Mouse (Mus musculus) midbrain, postnatal 0 days (tissue): ENCODE results near the gene Hes5. TPM values are rescaled to one million over a fixed set of nuclear protein-coding genes. Genes with fewer than 3 reads are reported as not detected.

Experiments used
- ATAC-seq: fragments of 200-750 bp; cut with Nextera tagmentation; 2 replicates; pipeline ENCODE4 v1.8.0; 2017; ENCODE audit warnings: moderate number of reproducible peaks, mild to moderate bottlenecking, moderate TSS enrichment, moderate library complexity; ENCODE audit not compliant: low FRiP score
- DNase-seq: peaks from one replicate; pipeline ENCODE4 v3.0.0-alpha.2; 2015; ENCODE audit warnings: low spot score
- H3K27ac ChIP-seq: fragments of 300-500 bp; sonication (generic); 2 replicates; pipeline ENCODE4 v1.5.1; 2014; ENCODE audit warnings: low read depth, mild to moderate bottlenecking, low read length, mixed read lengths
- H3K27me3 ChIP-seq: fragments of 300-500 bp; sonication (generic); 2 replicates; pipeline ENCODE4 v1.6.1; 2014; ENCODE audit warnings: low read length, control low read depth, mixed read lengths; ENCODE audit not compliant: insufficient read depth
- H3K36me3 ChIP-seq: fragments of 300-500 bp; sonication (generic); 2 replicates; pipeline ENCODE4 v1.6.1; 2014; ENCODE audit warnings: low read length, control low read depth, mixed read lengths; ENCODE audit not compliant: insufficient read depth
- H3K4me1 ChIP-seq: fragments of 300-500 bp; sonication (generic); 2 replicates; pipeline ENCODE4 v1.6.1; 2014; ENCODE audit warnings: mild to moderate bottlenecking, control low read depth, antibody characterized with exemption, low read length, mixed read lengths; ENCODE audit not compliant: insufficient read depth
- H3K4me2 ChIP-seq: fragments of 300-500 bp; sonication (generic); 2 replicates; pipeline ENCODE4 v1.6.1; 2014; ENCODE audit warnings: low read depth, mild to moderate bottlenecking, low read length, mixed read lengths; ENCODE audit not compliant: poor library complexity, severe bottlenecking
- H3K4me3 ChIP-seq: fragments of 300-500 bp; sonication (generic); 2 replicates; pipeline ENCODE4 v1.5.1; 2014; ENCODE audit warnings: low read depth, mild to moderate bottlenecking, low read length, moderate library complexity
- H3K9ac ChIP-seq: fragments of 300-500 bp; sonication (generic); replicated peaks from 2 replicates; pipeline ENCODE4 v1.6.1; 2014; ENCODE audit warnings: mild to moderate bottlenecking, low read length, moderate library complexity, mixed read lengths; ENCODE audit not compliant: poor library complexity, severe bottlenecking
- H3K9me3 ChIP-seq: fragments of 300-500 bp; sonication (generic); 2 replicates; pipeline ENCODE4 v1.6.1; 2016; ENCODE audit warnings: low read length, control low read depth
- CTCF ChIP-seq: IDR thresholded peaks from 2 replicates; pipeline ENCODE4 v1.5.1; 2016; ENCODE audit warnings: antibody characterized with exemption, mild to moderate bottlenecking
- WGBS: fragments of 180-500 bp; shearing (Covaris S2); extraction: QIAGEN DNeasy Blood & Tissue Kit; methylation state at CpG from one replicate; pipeline ENCODE4 v1.1.7; 2014; 5-methylcytosine and 5-hydroxymethylcytosine counted together
- polyA plus RNA-seq: library from polyadenylated mRNA; unstranded; fragments of >200 nt; fragmentation: Nextera tagmentation; extraction: Ambion mirVana; gene quantifications from 2 replicates; pipeline ENCODE4 v1.2.1, GENCODE M21; 2015
- total RNA-seq: library from RNA; depleted of rRNA; stranded (reverse); fragments of >200 nt; gene quantifications from 2 replicates; pipeline ENCODE4 v1.2.3, GENCODE M21; 2014

The Hes5 gene
- total and polyA plus RNA-seq, 2 experiments from 2014 or later = 111 to 165 TPM

GRCm38 (mm10) chr4:155005278-155005677 is 44.6 kb downstream of the Hes5 start:
- no peaks in the 10 kb centered on the region for H3K4me1 ChIP-seq
- peaks cover 6% of the 10 kb centered on the region; the same call in 1 of the 2 replicates for H3K36me3 ChIP-seq
- H3K27ac ChIP-seq = no peak overlapping the region
- 88% methylated on average over 3 of the region's 3 CpGs for WGBS
- H3K4me2 ChIP-seq = no peak overlapping the region
- DNase-seq (no peak), ATAC-seq (no peak)
- no peaks in the 10 kb centered on the region for H3K9me3 ChIP-seq
- H3K27me3 ChIP-seq = no peaks in the 10 kb centered on the region
- no peak overlapping the region for H3K9ac ChIP-seq
- H3K4me3 ChIP-seq = no peak overlapping the region
- TF ChIP-seq CTCF = no peak

DNA sequence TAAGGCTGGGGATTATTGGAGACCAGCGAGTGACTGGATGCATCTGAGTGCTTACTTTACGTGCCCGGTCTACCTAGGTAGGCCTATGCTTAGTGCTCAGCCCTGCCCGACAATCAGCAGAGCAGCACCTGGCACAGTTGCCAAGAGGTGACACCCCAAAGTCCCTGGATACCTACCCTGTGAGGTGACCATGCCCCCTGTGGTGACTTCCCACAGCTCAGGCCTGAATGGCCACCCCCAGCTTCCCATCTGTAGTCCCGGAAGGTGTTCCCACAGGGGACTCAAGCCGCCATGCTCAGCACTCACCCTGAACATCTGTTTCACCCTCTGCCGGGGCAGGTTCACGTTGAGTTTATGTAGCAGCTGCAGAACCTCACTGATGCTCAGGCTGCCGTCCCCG is 45.6 kb downstream of the Hes5 start:
- TF ChIP-seq CTCF = no peak
- H3K4me2 ChIP-seq = no peak overlapping the region
- H3K9me3 ChIP-seq = no peaks in the 10 kb centered on the region
- no peaks in the 10 kb centered on the region for H3K27me3 ChIP-seq
- ATAC-seq (no peak), DNase-seq (no peak)
- H3K27ac ChIP-seq = no peak overlapping the region
- no peak overlapping the region for H3K4me3 ChIP-seq
- H3K4me1 ChIP-seq = no peaks in the 10 kb centered on the region
- peaks cover 5% of the 10 kb centered on the region; the same call in 1 of the 2 replicates for H3K36me3 ChIP-seq
- WGBS = 66% methylated on average over 10 of the region's 10 CpGs
- no peak overlapping the region for H3K9ac ChIP-seq

- 84% methylated on average over 3 of the region's 3 CpGs for WGBS
- ATAC-seq (no peak), DNase-seq (no peak)
- Histone ChIP-seq H3K4me3 (no peak overlapping the region), H3K27ac (no peak overlapping the region), H3K4me1 (peaks cover 4% of the 10 kb centered on the region; the same call in 1 of the 2 replicates), H3K9ac (no peak overlapping the region), H3K27me3 (no peaks in the 10 kb centered on the region), H3K9me3 (no peaks in the 10 kb centered on the region), H3K36me3 (no peaks in the 10 kb centered on the region; the same call in 1 of the 2 replicates), H3K4me2 (no peak overlapping the region)
- TF ChIP-seq CTCF = no peak
Measured at GRCm38 (mm10) chr4:155007641-155008040, 46.9 kb downstream of the Hes5 start.

GRCm38 (mm10) chr4:155008075-155008474 is 47.4 kb downstream of the Hes5 start:
- Histone ChIP-seq H3K36me3 (no peaks in the 10 kb centered on the region; the same call in 1 of the 2 replicates), H3K9me3 (no peaks in the 10 kb centered on the region), H3K4me2 (no peak overlapping the region), H3K27ac (no peak overlapping the region), H3K4me1 (peaks cover 4% of the 10 kb centered on the region; the same call in 1 of the 2 replicates), H3K9ac (no peak overlapping the region), H3K4me3 (no peak overlapping the region), H3K27me3 (no peaks in the 10 kb centered on the region)
- TF ChIP-seq CTCF = no peak
- DNase-seq (no peak), ATAC-seq (no peak)

- 86% methylated on average over 3 of the region's 3 CpGs for WGBS
- TF ChIP-seq CTCF = no peak
- H3K4me2 ChIP-seq = no peak overlapping the region
- DNase-seq (no peak), ATAC-seq (no peak)
- H3K9me3 ChIP-seq = no peaks in the 10 kb centered on the region
- H3K27ac ChIP-seq = no peak overlapping the region
- H3K4me1 ChIP-seq = peaks cover 4% of the 10 kb centered on the region; the same call in 1 of the 2 replicates
- H3K4me3 ChIP-seq = no peak overlapping the region
- H3K27me3 ChIP-seq = no peaks in the 10 kb centered on the region
- no peak overlapping the region for H3K9ac ChIP-seq
- no peaks in the 10 kb centered on the region; the same call in 1 of the 2 replicates for H3K36me3 ChIP-seq
Measured at GRCm38 (mm10) chr4:155009216-155009615, 48.5 kb downstream of the Hes5 start.

DNA sequence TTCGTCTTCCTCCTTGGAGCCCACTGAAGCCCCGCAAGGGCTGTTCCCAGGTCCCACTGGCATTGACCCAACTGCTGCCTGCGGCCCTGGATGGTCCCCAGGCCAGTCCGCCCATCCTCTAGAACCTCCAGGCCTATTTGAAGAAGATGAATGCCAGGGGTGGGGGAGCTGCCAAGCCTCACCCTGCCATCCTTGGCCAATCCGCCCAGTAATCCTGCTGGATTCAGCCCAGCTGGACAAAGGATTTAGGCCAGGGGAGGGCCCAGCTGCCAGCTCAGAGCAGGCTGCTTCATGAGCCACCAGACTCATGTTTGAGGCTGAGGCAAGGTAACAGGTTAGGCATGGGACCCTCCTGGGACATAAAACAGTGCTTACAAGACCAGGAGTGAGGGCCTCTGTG is 50.1 kb downstream of the Hes5 start:
- no peak overlapping the region for H3K4me2 ChIP-seq
- no peak for TF ChIP-seq CTCF
- no peaks in the 10 kb centered on the region; the same call in 1 of the 2 replicates for H3K36me3 ChIP-seq
- no peaks in the 10 kb centered on the region for H3K9me3 ChIP-seq
- peaks cover 8% of the 10 kb centered on the region; the same call in 1 of the 2 replicates for H3K4me1 ChIP-seq
- H3K27me3 ChIP-seq = no peaks in the 10 kb centered on the region
- H3K27ac ChIP-seq = no peak overlapping the region
- H3K9ac ChIP-seq = no peak overlapping the region
- ATAC-seq (0 out of 2 replicates have a peak, but pooled peaks have one; percentile 29), DNase-seq (peak; percentile 83)
- no peak overlapping the region for H3K4me3 ChIP-seq
- 64% methylated on average over 5 of the region's 5 CpGs for WGBS
